In genomic region chr16:33708031-33708430, GRCm38 (mm10) we compare ENCODE assay signal across 8 mouse cellular contexts. TPM values are rescaled to one million over a fixed set of nuclear protein-coding genes. Genes with fewer than 3 reads are reported as not detected.
DNase-seq lines count a peak whose midpoint lies in the region; ATAC-seq lines count a peak whose summit lies in the region.

No protein-coding gene starts in this region.

- DNase-seq in cerebellum, adult 9-10 months = no peak
- peak; percentile 26 for DNase-seq in kidney, postnatal 14 days
- DNase-seq in kidney, adult 9 months = no peak
- peak; percentile 89 for DNase-seq in induced T-regulatory cell, adult 2 months (ENCODE audit: low read depth)
- peak; percentile 46 for DNase-seq in thymus, postnatal 14 days
- DNase-seq in adrenal gland, postnatal 4 days (ENCODE audit: low spot score in 2 of 2) = no peak
- DNase-seq in adrenal gland, adult 8-10 months = no peak

- 0 out of 2 replicates have a peak, but pooled peaks have one; percentile 41 for ATAC-seq in cerebellum, adult (ENCODE audit: insufficient number of reproducible peaks, low FRiP score, low TSS enrichment)

RNA-seq across cellular contexts. Expression of gene Heg1, which starts 23.9 kb away (rescaled TPM):
- 10 to 100 TPM; 81.5 to 84.5 TPM for total RNA-seq in adrenal gland, postnatal 4 days (2021)
- total RNA-seq in adrenal gland, adult 8-10 months (2022) = 10 to 100 TPM; 52.8 to 69.3 (median 61.5) TPM

Comparison
In these comparisons a context has a peak if more than half of its experiments do, and no peak if none do; other contexts are left out.
1. DNase-seq: peak in kidney, postnatal 14 days (single experiment), induced T-regulatory cell, adult 2 months (single experiment) and thymus, postnatal 14 days (single experiment); none in cerebellum, adult 9-10 months (single experiment), kidney, adult 9 months (single experiment), adrenal gland, postnatal 4 days (0 of 2) and adrenal gland, adult 8-10 months (single experiment).